Mouse (Mus musculus): Measurements from ENCODE around the gene Gtf3c6.

Gene Gtf3c6

GRCm38 (mm10) chr10:40257414-40258255, at the start of gene Gtf3c6:
TSS of gene Gtf3c6 (minus strand) at chr10:40258108.
- WGBS = under 1% methylated on average over 43 of the region's 43 CpGs

GRCm38 (mm10) chr10:40305989-40306388, 48.1 kb upstream of the Gtf3c6 start:
- WGBS = 90% methylated on average over 1 of the region's 1 CpGs

DNA sequence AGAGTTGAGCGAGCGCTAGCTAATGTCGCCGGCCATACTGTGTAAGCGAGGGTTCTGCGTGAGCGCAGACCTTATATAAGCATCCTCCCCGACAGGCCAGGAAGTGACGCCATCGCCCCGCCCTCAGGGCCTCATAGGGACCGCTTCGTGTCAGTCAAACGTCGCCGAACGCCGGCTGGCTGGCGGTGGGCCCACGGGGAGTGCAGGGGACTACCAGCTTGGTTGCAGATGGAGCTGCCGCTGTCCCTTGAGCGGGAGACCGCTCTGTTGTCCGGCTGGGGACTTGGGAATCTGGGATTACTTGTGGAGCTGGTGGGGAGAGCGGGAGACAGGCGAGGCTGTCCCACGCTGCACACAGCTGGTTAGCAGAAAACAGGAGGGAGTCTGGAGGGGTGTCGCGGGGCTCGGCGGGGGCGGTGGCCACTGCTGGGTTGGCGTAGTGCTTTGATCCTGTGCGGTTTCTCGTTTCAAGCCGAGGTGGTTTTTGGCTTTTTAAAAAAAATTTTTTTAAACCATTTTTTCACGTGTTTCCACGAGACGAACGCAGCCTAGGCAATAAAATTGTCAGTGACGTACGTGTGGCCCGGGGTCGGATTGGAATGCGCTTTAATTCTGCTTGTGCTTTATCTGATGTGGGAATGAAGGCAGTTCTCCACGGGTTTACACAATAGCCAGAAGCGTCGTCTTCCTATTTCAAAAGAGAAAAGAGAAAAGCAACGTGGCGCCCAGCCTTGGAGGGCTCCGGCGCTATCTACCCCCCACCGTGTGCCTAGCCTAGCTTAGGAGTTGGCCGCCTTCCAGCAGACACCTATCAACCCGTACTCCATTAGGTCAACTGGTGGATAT, 44.5 kb upstream of the Gtf3c6 start, which contains the start of gene Amd1:
Gene Amd1, minus strand, starts transcription at position 47 of the 846 bp plus-strand sequence.
- WGBS = under 1% methylated on average over 55 of the region's 55 CpGs

DNA sequence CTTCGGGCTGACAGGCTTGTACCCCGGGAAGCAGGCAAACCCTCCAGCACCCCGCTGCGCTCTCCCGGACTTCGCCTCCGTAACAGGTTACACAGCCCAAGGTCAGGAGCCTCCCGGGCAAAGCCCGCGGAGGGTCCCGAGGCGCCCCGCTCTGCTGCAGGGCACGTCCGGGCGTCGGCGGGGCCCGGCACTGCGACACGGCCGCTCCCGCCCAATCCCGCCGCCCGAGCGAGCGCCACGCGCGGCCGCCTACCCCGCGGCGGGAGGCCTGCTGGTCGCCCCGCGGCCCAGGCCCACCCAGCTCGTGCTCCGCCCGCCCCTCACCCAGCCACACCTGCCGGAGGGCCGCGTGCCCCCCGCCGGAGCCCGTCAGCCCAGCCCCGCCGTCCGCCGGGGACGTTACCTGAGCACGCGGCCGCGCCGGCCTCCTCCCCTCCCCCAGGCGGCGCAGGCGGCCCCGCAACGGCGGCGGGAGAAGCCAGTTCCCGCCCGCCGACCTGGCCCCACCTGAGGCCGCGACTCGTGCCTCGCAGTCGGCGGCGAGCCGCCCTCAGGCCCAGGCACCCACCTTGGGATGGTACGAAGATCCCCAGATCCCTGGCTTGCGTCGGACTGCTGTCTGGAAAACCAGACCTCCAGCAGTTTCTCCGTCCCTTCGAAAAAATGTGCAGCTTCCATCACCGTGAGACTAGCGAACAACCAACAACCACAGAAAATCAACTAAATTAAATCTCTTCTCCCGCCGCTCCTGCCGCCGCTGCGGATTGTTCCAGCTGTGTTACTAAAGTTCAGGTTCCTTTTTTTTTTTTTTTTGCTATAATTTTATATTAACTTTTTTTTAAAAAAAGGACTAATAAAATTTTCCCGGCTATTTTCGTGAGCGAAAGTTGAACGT, 43.5 kb upstream of the Gtf3c6 start:
- WGBS = under 1% methylated on average over 85 of the region's 91 CpGs

DNA sequence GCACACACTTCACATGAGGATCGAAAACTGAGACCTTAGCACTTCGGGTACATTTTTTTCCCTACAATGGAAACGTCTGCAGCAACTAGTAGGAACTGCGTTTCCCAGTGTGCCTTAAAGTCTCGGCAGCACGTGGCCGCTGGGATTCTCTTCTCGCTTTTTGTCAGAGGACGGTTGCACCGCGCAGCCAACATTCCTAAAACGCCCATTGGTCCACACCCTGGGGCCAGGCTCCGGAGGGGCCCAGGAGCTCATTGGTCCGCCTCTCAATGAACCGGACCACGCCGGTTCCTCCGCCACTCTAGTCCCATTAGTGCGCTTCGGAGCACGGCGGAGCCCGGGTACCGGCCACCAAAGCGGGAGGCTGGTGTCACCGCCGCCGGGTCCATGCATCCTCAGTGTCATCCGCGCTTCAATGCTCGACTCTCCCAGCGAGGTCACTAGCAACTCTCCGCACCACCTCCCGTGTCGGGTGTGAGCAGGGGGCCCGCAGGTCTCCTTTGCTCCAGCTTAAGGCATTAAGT, 42.8 kb upstream of the Gtf3c6 start:
- WGBS = under 1% methylated on average over 36 of the region's 36 CpGs

DNA sequence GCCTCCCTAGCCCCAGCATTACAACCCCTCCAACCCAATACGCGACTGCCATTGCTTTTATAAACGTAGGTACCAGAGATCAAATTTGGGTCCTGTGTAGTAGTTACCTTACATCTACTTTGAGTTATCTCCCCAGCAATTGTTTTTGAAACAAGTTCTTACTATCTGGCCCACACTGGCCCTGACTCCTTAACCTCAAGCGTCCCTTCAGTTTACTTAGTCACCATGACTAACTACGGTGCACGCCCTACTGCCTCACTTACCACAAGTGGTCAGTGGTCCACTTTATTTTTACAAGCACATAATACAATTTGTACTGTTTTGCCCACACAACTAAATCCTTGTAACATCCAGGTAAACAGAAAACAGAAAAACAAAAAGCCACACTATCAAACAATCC, 34.7 kb upstream of the Gtf3c6 start:
- 94% methylated on average over 6 of the region's 6 CpGs for WGBS

DNA sequence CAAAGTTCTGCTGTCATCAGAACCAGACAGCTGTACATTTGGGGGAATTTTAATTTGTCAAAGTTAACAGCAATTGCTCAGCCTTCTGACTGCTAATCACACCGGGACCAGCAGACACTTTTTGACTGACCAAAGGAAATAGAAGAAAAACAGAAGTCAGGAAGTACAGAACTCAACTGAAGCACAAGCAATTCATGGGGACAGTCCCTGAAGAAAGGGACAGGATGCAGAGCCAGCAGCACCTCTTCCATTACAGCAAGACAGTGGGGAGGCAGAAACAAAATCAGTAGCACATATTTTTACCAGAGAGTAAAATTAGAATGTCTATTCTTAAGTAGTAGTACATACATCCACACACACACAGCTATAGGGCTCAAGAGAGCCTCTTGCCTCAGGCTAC, 28.9 kb upstream of the Gtf3c6 start:
- 78% methylated on average over 1 of the region's 1 CpGs for WGBS

DNA sequence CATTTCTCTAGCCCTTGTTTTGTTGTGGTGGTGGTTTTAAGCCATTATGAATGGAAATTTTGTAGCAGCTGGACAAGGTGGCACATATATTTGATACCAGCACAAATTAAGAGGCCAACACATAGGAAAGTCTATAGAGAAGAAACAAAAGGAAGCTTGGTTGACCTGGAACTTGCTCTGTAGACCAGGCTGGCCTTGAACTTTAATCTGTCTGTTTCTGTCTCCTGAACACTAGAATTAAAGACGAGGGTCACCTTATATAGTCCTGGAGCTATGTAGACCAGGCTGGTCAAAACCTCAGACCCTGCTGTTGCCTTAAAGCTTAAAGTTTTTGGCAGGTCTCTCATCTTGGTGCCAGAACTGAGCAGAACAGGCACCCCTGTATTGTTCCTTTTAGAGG, 27.7 kb upstream of the Gtf3c6 start:
- 70% methylated on average over 1 of the region's 1 CpGs for WGBS

GRCm38 (mm10) chr10:40284997-40285396, 27.1 kb upstream of the Gtf3c6 start:
- WGBS = 78% methylated on average over 3 of the region's 3 CpGs

GRCm38 (mm10) chr10:40284179-40284831, 26.4 kb upstream of the Gtf3c6 start:
- 47% methylated on average over 10 of the region's 10 CpGs for WGBS

DNA sequence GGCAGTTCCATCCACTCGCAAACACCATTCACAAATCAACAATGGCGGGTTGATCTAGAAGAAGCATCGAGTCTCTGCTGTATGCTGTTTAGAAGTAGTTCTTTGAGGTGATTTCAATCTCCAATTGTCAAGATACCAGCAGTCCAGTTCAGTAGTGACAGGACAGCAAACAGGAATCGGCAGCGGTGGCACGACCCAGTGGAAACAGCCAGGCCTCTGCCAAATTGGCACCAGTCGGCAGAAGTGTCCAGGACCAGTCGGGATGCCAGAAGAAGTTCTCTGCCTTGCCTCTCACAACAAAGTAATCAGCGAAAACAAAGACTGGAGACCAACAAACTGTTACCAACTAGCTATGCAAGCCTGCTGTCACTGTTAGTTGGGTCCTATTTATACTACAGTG, 25.7 kb upstream of the Gtf3c6 start:
- 59% methylated on average over 9 of the region's 9 CpGs for WGBS

GRCm38 (mm10) chr10:40281565-40281964, 23.7 kb upstream of the Gtf3c6 start:
- WGBS = 91% methylated on average over 2 of the region's 2 CpGs

GRCm38 (mm10) chr10:40278317-40278716, 20.4 kb upstream of the Gtf3c6 start:
- WGBS = 72% methylated on average over 5 of the region's 5 CpGs

DNA sequence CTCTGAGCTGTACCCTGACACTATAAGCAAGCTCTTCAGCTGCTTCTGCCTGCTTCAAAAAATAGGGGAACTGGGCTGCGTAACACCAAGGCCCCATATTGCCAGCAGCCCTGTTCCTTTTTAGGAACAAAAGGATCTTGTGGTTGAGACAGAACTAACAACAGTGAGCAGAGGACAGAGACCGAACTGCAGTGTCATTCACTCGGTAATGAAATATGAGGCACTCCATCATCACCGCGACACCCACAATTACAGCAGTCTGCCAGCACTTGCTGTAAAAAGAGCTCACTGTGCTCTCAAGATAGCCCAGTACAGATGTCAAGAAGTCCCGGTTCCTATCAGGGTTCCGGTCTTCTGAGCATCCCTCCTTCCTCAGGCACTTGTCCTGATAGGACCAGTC, 18.1 kb upstream of the Gtf3c6 start:
- WGBS = 41% methylated on average over 7 of the region's 7 CpGs

GRCm38 (mm10) chr10:40273938-40274337, 16.0 kb upstream of the Gtf3c6 start:
- 77% methylated on average over 5 of the region's 5 CpGs for WGBS

GRCm38 (mm10) chr10:40271216-40271615, 13.3 kb upstream of the Gtf3c6 start:
- 85% methylated on average over 3 of the region's 3 CpGs for WGBS

- 92% methylated on average over 3 of the region's 3 CpGs for WGBS
These were observed 7.0 kb upstream of the Gtf3c6 start for GRCm38 (mm10) chr10:40264920-40265319.

DNA sequence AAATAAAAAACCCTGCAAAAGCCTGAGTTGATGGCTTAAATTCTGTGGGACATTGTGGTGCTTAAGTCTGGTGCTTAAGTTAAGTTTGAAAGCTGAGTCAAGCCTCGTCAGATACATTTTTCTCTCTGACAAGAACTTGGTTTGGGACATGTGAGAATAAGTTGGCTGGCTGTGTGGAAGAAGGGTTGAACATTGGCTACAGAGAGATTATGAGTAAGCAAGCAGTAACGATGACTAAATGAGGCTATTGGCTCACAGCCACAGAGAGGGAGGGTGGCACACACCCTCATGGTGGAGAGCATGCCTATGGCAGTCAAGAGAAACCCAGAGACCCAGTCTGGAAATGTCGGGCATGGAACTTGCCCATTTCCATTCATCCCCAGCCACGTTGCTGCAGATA, 5.8 kb upstream of the Gtf3c6 start:
- whole genome bisulfite sequencing = 56% methylated on average over 4 of the region's 4 CpGs

DNA sequence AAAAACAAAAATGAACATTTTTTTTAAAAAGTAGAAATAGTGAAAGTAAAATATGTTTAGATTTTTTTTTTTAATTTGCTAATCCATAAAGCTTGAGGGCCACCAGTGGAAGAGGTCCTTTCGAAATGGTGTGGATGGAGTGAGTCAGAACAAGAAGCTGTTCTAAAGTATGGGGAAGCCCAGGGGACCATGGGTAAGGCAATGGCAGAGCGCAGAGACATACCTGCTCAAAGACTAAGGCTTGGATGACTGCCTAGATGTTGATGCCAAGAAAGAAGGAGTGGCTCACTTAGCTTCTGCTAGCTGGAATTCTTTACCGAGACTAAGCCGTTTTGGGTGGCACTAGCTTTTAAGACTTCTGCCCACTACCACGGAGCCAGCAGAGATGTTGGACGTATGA, 4.3 kb upstream of the Gtf3c6 start:
- WGBS = 77% methylated on average over 6 of the region's 6 CpGs

DNA sequence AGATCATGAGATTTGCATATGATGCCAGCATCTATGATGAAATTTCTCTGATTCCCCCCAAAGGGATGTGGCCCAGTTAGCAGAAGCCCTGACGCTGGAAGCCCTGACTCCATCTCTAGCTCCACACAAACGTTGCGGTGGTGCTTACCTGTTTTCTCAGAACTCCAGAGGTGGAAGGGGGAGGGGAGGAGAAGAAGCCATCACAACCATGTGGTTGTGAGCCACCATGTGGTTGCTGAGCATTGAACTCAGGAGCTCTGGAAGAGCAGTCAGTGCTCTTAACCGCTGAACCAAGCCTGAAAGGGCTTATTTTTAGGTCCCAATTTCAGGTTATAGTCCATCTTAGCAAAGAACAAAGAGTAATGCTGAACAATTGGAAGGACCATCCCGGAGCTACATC, 2.4 kb upstream of the Gtf3c6 start:
- WGBS = 75% methylated on average over 5 of the region's 5 CpGs

GRCm38 (mm10) chr10:40259542-40259941, 1.6 kb upstream of the Gtf3c6 start:
- 24% methylated on average over 8 of the region's 8 CpGs for WGBS

Data from cerebral cortex, adult 2 months (tissue).